Mouse (Mus musculus) layer of hippocampus, postnatal 14 days (tissue): ENCODE data around the gene Scube2. TPM values are rescaled to one million over a fixed set of nuclear protein-coding genes. Genes with fewer than 3 reads are reported as not detected.

Experiments
- total RNA-seq, 2 experiments: library from RNA; stranded (reverse); gene quantifications; 2 replicates each; pipeline ENCODE4 v1.2.3; 2021

The Scube2 gene
- total RNA-seq, 2 experiments from 2014 or later: 1.6 to 2.0 TPM

Other genes with a start within 250 kb of the Scube2 start
- 10 to 100 TPM; 30.2 to 35.7 TPM for gene St5, start 162.1 kb downstream of the Scube2 start, total RNA-seq
- gene Akip1, start 162.0 kb downstream of the Scube2 start, total RNA-seq: 1 to 10 TPM; 4.8 to 5.6 TPM
- gene BC051019, start 141.8 kb downstream of the Scube2 start, total RNA-seq: 1 to 10 TPM in 1 of 2 experiments, not detected in 1; 1.3 TPM
- gene Ascl3, start 134.0 kb downstream of the Scube2 start, total RNA-seq: not detected
- gene Tmem9b, start 112.8 kb downstream of the Scube2 start, total RNA-seq: 10 to 100 TPM; 82.6 to 83.7 TPM
- 100 to 1,000 TPM; 200 to 227 TPM for gene Nrip3, start 83.7 kb downstream of the Scube2 start, total RNA-seq
- 100 to 1,000 TPM; 182 to 205 TPM for gene Dennd5a, start 94.8 kb upstream of the Scube2 start, total RNA-seq
- gene Tmem41b, start 121.2 kb upstream of the Scube2 start, total RNA-seq: 10 to 100 TPM; 61.8 to 63.9 TPM
- gene Ipo7, start 152.6 kb upstream of the Scube2 start, total RNA-seq: 10 to 100 TPM; 86.7 to 89.1 TPM
- 10 to 100 TPM; 10.1 to 10.9 TPM for gene Zfp143, start 195.5 kb upstream of the Scube2 start, total RNA-seq